Mouse (Mus musculus) heart, adult 2 months (tissue): ENCODE data around the gene Pycr1.

Source experiments
- CTCF ChIP-seq: fragments of 200-600 bp; IDR thresholded peaks from 2 replicates; pipeline ENCODE4 v1.8.1; 2022; ENCODE audit warnings: antibody characterized with exemption, mild to moderate bottlenecking, moderate library complexity
- EP300 ChIP-seq: fragments of 200-500 bp; IDR thresholded peaks from 2 replicates; pipeline ENCODE4 v1.6.1; 2011; ENCODE audit warnings: low read depth, low read length, control low read depth; ENCODE audit not compliant: insufficient read depth
- POLR2A ChIP-seq: fragments of 200-500 bp; IDR thresholded peaks from 2 replicates; pipeline ENCODE4 v1.6.1; 2011; ENCODE audit warnings: mild to moderate bottlenecking, low read depth, low read length, control low read depth; ENCODE audit not compliant: insufficient read depth

GRCm38 (mm10) chr11:120628601-120629340, 14.8 kb downstream of the Pycr1 start:
- TF ChIP-seq POLR2A (no peak), CTCF (no peak), EP300 (no peak)
